Mouse (Mus musculus): ENCODE measurements at regions not wholly inside any gene's neighbourhood (a gene's known extent, or its start where the extent isn't known, plus 50 kb on each side); places are given as distances from the start of the nearest gene placed in this dataset.

GRCm38 (mm10) chr7:51227136-51227535 is 283.7 kb upstream of the Ano5 start:
- TF ChIP-seq CTCF (IDR thresholded peaks at IDR 0.05; ENCODE audit: insufficient read depth, low read length) (no peak), POLR2A (IDR thresholded peaks at IDR 0.05; ENCODE audit: borderline replicate concordance, extremely low read depth, low read depth, low read length) (no peak)
